Mouse (Mus musculus) lung, embryonic 15.5 days (tissue): ENCODE measurements at regions not wholly inside any gene's neighbourhood (a gene's known extent, or its start where the extent isn't known, plus 50 kb on each side); places are given as distances from the start of the nearest gene placed in this dataset.

Experiments
- ATAC-seq: fragments of 200-750 bp; cut with Nextera tagmentation; 2 replicates; pipeline ENCODE4 v1.8.0; 2017; ENCODE audit warnings: moderate number of reproducible peaks, borderline replicate concordance; ENCODE audit not compliant: low FRiP score, low TSS enrichment; ENCODE audit errors: extremely low read depth
- H3K27ac ChIP-seq: fragments of 300-500 bp; sonication (generic); 2 replicates; pipeline ENCODE4 v1.5.1; 2015; ENCODE audit warnings: moderate library complexity, mild to moderate bottlenecking, inconsistent platforms
- H3K27me3 ChIP-seq: fragments of 300-500 bp; sonication (generic); 2 replicates; pipeline ENCODE4 v1.6.1; 2015; ENCODE audit warnings: inconsistent platforms
- H3K36me3 ChIP-seq: fragments of 300-500 bp; sonication (generic); 2 replicates; pipeline ENCODE4 v1.6.1; 2015; ENCODE audit warnings: inconsistent platforms
- H3K4me1 ChIP-seq: fragments of 300-500 bp; sonication (generic); 2 replicates; pipeline ENCODE4 v1.6.1; 2015; ENCODE audit warnings: inconsistent platforms
- H3K4me2 ChIP-seq: fragments of 300-500 bp; sonication (generic); 2 replicates; pipeline ENCODE4 v1.6.1; 2015; ENCODE audit warnings: inconsistent platforms, mild to moderate bottlenecking, moderate library complexity
- H3K4me3 ChIP-seq: fragments of 300-500 bp; sonication (generic); 2 replicates; pipeline ENCODE4 v1.5.1; 2015; ENCODE audit warnings: mild to moderate bottlenecking, inconsistent platforms
- H3K9ac ChIP-seq: fragments of 300-500 bp; sonication (generic); 2 replicates; pipeline ENCODE4 v1.6.1; 2015; ENCODE audit warnings: inconsistent platforms
- H3K9me3 ChIP-seq: fragments of 300-500 bp; sonication (generic); 2 replicates; pipeline ENCODE4 v1.6.1; 2016; ENCODE audit warnings: inconsistent platforms
- WGBS: fragments of 180-500 bp; shearing (Covaris S2); methylation state at CpG from one replicate; pipeline ENCODE4 v1.1.7; 2015; 5-methylcytosine and 5-hydroxymethylcytosine counted together

GRCm38 (mm10) chr12:77047273-77047672 is 85.3 kb upstream of the Max start:
- Histone ChIP-seq H3K9me3 (no peaks in the 10 kb centered on the region), H3K27ac (no peak overlapping the region), H3K4me1 (no peaks in the 10 kb centered on the region), H3K9ac (no peak overlapping the region), H3K4me3 (no peak overlapping the region), H3K27me3 (no peaks in the 10 kb centered on the region), H3K36me3 (no peaks in the 10 kb centered on the region), H3K4me2 (no peak overlapping the region)
- no peak for ATAC-seq
- WGBS, result 77% methylated on average over 1 of the region's 1 CpGs

DNA sequence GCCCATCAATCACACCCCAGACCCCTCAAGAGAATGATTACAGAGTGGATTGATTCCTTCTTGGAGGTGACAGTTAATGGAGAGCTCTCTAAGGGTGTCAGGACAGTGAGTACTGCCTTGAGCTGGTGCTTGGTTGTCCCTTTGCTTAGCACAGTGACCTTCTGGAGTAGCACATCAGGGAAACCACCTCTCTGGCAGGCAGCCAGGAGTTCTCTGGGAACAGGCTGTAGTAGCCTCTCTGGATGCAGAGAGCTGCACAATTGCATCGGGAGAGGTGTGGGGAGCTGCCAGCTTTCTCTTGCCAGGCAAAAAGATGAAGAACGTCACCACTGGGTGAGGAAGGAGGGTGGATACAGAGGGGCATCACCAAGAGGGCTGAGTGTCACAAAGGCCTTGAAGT is 84.0 kb upstream of the Max start:
- Histone ChIP-seq H3K27ac (no peak overlapping the region), H3K36me3 (no peaks in the 10 kb centered on the region), H3K9me3 (no peaks in the 10 kb centered on the region), H3K4me2 (no peak overlapping the region), H3K9ac (no peak overlapping the region), H3K4me1 (peaks cover 6% of the 10 kb centered on the region; the same call in 1 of the 2 replicates), H3K4me3 (no peak overlapping the region), H3K27me3 (no peaks in the 10 kb centered on the region)
- WGBS, result 27% methylated on average over 2 of the region's 2 CpGs
- ATAC-seq, result no peak

- WGBS, result 76% methylated on average over 10 of the region's 10 CpGs
- peaks cover 10% of the 10 kb centered on the region; the same call in 1 of the 2 replicates for H3K4me1 ChIP-seq
- H3K9ac ChIP-seq, result no peak overlapping the region
- H3K27ac ChIP-seq, result no peak overlapping the region
- no peak overlapping the region for H3K4me2 ChIP-seq
- H3K9me3 ChIP-seq, result no peaks in the 10 kb centered on the region
- H3K27me3 ChIP-seq, result no peaks in the 10 kb centered on the region
- ATAC-seq, result no peak
- H3K36me3 ChIP-seq, result no peaks in the 10 kb centered on the region
- H3K4me3 ChIP-seq, result no peak overlapping the region
Observed at GRCm38 (mm10) chr12:77045356-77045755, 83.4 kb upstream of the Max start.

GRCm38 (mm10) chr12:77042356-77042755 is 80.4 kb upstream of the Max start:
- Histone ChIP-seq H3K9ac (no peak overlapping the region), H3K4me2 (no peak overlapping the region), H3K27me3 (no peaks in the 10 kb centered on the region), H3K36me3 (no peaks in the 10 kb centered on the region), H3K4me3 (no peak overlapping the region), H3K4me1 (peaks cover 18% of the 10 kb centered on the region), H3K9me3 (no peaks in the 10 kb centered on the region), H3K27ac (no peak overlapping the region)
- ATAC-seq, result no peak
- WGBS, result 70% methylated on average over 3 of the region's 4 CpGs

DNA sequence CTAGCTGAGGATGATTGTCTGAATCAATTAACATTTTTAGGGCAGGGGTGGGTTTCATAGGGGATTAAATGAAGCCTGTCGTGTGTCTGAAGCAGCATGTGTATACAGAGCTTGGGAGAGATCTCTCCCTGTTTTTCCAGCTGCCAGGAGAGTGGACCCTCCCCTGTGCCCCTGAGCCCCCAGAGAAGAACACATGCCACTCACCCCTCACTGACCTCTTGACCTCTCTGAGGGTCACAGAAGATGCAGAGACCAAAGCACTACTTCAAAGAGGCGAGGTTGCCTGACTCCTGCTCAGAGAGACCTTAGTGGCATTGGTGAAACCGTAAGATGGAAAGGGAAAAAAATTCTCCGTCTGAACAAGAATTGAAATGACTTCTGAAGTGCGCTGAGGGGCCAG is 79.1 kb upstream of the Max start:
- no peak for ATAC-seq
- Histone ChIP-seq H3K9me3 (no peaks in the 10 kb centered on the region), H3K27ac (no peak overlapping the region), H3K36me3 (no peaks in the 10 kb centered on the region), H3K4me2 (no peak overlapping the region), H3K4me1 (peaks cover 18% of the 10 kb centered on the region), H3K27me3 (no peaks in the 10 kb centered on the region), H3K4me3 (no peak overlapping the region), H3K9ac (no peak overlapping the region)
- 37% methylated on average over 5 of the region's 5 CpGs for WGBS

GRCm38 (mm10) chr12:77039953-77040305 is 77.9 kb upstream of the Max start:
- peaks cover 18% of the 10 kb centered on the region for H3K4me1 ChIP-seq
- H3K4me2 ChIP-seq, result no peak overlapping the region
- no peak for ATAC-seq
- H3K9me3 ChIP-seq, result no peaks in the 10 kb centered on the region
- no peaks in the 10 kb centered on the region for H3K36me3 ChIP-seq
- no peak overlapping the region for H3K4me3 ChIP-seq
- WGBS, result 84% methylated on average over 4 of the region's 4 CpGs
- H3K27ac ChIP-seq, result peak overlapping the region; percentile 12; the same call in 1 of the 2 replicates
- no peaks in the 10 kb centered on the region for H3K27me3 ChIP-seq
- H3K9ac ChIP-seq, result no peak overlapping the region

GRCm38 (mm10) chr12:77039295-77039952 is 77.4 kb upstream of the Max start:
- Histone ChIP-seq H3K9me3 (no peaks in the 10 kb centered on the region), H3K36me3 (no peaks in the 10 kb centered on the region), H3K27ac (peak overlapping the region; percentile 12; the same call in 1 of the 2 replicates), H3K4me1 (peaks cover 18% of the 10 kb centered on the region), H3K4me2 (no peak overlapping the region; the same call in 1 of the 2 replicates), H3K4me3 (no peak overlapping the region), H3K9ac (no peak overlapping the region), H3K27me3 (no peaks in the 10 kb centered on the region)
- WGBS, result 66% methylated on average over 17 of the region's 17 CpGs
- peak; percentile 21; the same call in 1 of the 2 replicates for ATAC-seq

DNA sequence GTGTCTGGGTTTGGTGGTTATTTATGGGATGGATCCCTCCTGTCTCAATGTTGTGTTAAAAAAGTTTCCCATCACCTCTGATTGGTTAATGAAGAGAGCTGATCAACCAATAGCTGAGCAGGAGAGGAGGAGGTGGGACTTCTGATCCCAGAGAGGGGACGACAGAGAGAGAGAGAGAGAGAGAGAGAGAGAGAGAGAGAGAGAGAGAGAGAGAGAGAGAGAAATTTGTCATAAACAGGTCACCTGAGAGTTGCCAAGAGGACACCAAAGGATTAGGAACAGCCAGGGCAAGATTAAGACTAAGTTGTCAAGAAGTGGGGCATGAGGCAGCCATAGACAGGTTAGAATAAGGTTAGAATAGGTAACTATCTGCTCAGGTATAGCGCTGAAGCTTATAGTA is 73.7 kb upstream of the Max start:
- no peak overlapping the region for H3K9ac ChIP-seq
- no peak overlapping the region for H3K4me2 ChIP-seq
- H3K4me1 ChIP-seq, result peaks cover 10% of the 10 kb centered on the region
- no peak overlapping the region for H3K27ac ChIP-seq
- no peaks in the 10 kb centered on the region for H3K36me3 ChIP-seq
- H3K4me3 ChIP-seq, result no peak overlapping the region
- H3K9me3 ChIP-seq, result no peaks in the 10 kb centered on the region
- no peaks in the 10 kb centered on the region for H3K27me3 ChIP-seq
- ATAC-seq, result no peak
- WGBS, result 50% methylated on average over 2 of the region's 2 CpGs

GRCm38 (mm10) chr12:77031448-77031847 is 69.4 kb upstream of the Max start:
- Histone ChIP-seq H3K4me3 (no peak overlapping the region), H3K36me3 (no peaks in the 10 kb centered on the region), H3K4me2 (no peak overlapping the region), H3K27ac (no peak overlapping the region), H3K27me3 (no peaks in the 10 kb centered on the region), H3K9ac (no peak overlapping the region), H3K9me3 (no peaks in the 10 kb centered on the region), H3K4me1 (no peaks in the 10 kb centered on the region)
- ATAC-seq, result no peak
- WGBS, result 67% methylated on average over 1 of the region's 1 CpGs

DNA sequence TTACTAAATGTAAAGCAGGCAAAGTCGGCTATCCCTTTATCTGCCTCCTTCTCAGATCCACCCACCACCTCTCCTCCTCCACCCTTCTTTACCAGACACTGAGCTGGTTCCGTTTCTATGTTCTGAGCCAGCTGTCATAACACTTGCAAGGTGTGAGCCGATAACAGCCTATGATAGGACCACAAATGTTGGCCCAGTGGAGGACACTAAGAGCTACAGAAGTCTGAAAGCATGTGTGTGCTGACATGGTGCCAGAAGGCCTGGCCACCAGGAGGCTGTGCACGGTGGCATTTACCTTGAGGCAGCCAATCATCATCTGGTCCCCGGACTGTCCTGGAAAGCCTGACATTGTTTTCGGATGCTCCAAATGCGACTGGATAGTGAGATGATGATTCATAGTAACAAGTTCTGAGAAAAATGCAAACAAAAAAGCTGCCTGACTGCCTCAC is 63.5 kb upstream of the Max start:
- H3K27ac ChIP-seq, result no peak overlapping the region
- H3K9me3 ChIP-seq, result no peaks in the 10 kb centered on the region
- no peak overlapping the region for H3K4me2 ChIP-seq
- WGBS, result 45% methylated on average over 7 of the region's 7 CpGs
- H3K9ac ChIP-seq, result no peak overlapping the region
- no peaks in the 10 kb centered on the region for H3K36me3 ChIP-seq
- no peak overlapping the region for H3K4me3 ChIP-seq
- no peaks in the 10 kb centered on the region for H3K27me3 ChIP-seq
- ATAC-seq, result no peak
- H3K4me1 ChIP-seq, result no peaks in the 10 kb centered on the region

DNA sequence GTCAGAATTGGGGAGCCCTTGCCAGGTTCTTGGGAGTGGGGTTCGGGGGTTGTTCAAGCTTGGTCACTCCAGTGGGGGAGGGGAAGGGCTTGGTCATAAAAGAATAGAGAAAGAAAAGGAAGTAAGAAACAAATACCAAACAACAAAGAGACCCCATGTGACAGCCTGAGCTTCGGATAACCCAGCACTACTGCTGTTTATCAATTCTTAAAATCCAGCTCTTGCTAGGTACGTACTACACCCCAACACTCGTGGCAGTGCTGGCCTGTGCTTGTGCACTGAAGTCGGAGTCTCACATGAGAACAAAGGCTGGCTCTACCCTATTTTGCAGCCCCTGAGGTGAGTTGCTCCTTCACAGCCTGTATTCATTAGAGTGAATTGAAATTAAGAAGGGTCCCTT is 60.5 kb upstream of the Max start:
- no peak for ATAC-seq
- Histone ChIP-seq H3K36me3 (no peaks in the 10 kb centered on the region), H3K4me3 (no peak overlapping the region), H3K27ac (no peak overlapping the region), H3K9ac (no peak overlapping the region), H3K4me1 (peaks cover 6% of the 10 kb centered on the region; the same call in 1 of the 2 replicates), H3K27me3 (no peaks in the 10 kb centered on the region), H3K4me2 (no peak overlapping the region), H3K9me3 (no peaks in the 10 kb centered on the region)
- 66% methylated on average over 5 of the region's 5 CpGs for WGBS

GRCm38 (mm10) chr12:77021881-77022280 is 59.9 kb upstream of the Max start:
- Histone ChIP-seq H3K9ac (no peak overlapping the region), H3K9me3 (no peaks in the 10 kb centered on the region), H3K27ac (no peak overlapping the region), H3K4me1 (peaks cover 6% of the 10 kb centered on the region; the same call in 1 of the 2 replicates), H3K36me3 (no peaks in the 10 kb centered on the region), H3K27me3 (no peaks in the 10 kb centered on the region), H3K4me2 (no peak overlapping the region), H3K4me3 (no peak overlapping the region)
- no peak for ATAC-seq
- WGBS, result 75% methylated on average over 5 of the region's 5 CpGs
